Mouse (Mus musculus): ENCODE results near the gene C87414. TPM values are rescaled to one million over a fixed set of nuclear protein-coding genes. Genes with fewer than 3 reads are reported as not detected.
"Not testable (repeated sequence)": the region's sequence is repeated elsewhere in the genome, so short reads cannot be mapped to it uniquely, and the experiment has no call there.

Gene C87414
- total RNA-seq (2014; fragmentation: Nextera tagmentation) (not detected in 2 replicates), total RNA-seq (2017) (not detected in 2 replicates)

- ATAC-seq (replicated peaks; ENCODE audit: poor library complexity, severe bottlenecking): not testable (repeated sequence)
These were observed at the start of gene C87414 for GRCm38 (mm10) chr5:93671451-93671850. C87414 (minus strand) TSS chr5:93671551.

DNA sequence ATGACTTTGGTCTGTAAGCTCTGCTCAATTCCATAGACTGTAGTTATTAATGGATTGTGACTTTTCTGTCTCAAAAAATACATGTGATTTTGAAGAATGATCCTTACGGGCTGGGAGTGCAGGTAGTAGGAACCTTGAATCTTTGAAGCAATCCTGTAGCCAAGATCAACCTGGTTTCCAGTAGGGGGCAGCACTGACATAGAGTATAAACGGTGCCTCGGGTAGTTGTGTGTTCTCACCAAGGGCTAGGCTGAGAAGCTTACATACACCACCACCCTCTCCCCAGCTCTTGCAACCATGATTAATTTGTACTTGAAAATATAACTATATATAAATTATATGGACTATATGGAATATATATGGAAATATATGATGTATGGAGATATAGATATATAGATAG is 13.3 kb upstream of the C87414 start:
- ATAC-seq (replicated peaks; ENCODE audit: poor library complexity, severe bottlenecking): not testable (repeated sequence)

Other genes starting within 250 kb of the C87414 start
- gene Gm16427, start 131.4 kb downstream of the C87414 start, total RNA-seq (2014; fragmentation: Nextera tagmentation): not detected in 2 replicates
- not detected in 2 replicates for gene Gm16427, start 131.4 kb downstream of the C87414 start, total RNA-seq (2017)
- gene Gm7792, start 172.2 kb upstream of the C87414 start, total RNA-seq (2014; fragmentation: Nextera tagmentation): not detected in 2 replicates
- gene Gm7792, start 172.2 kb upstream of the C87414 start, total RNA-seq (2017): not detected in 2 replicates